Mouse (Mus musculus) frontal cortex, adult (tissue): Measurements from ENCODE around the gene Nkapd1.
"Not testable (repeated sequence)": the region's sequence is repeated elsewhere in the genome, so short reads cannot be mapped to it uniquely, and the experiment has no call there.

Source experiments
- ATAC-seq: cut with Nextera tagmentation; 2 replicates; pipeline ENCODE4 v1.9.2; 2017; ENCODE audit warnings: mild to moderate bottlenecking, moderate library complexity, mixed read lengths; ENCODE audit not compliant: low TSS enrichment

Nkapd1 gene

DNA sequence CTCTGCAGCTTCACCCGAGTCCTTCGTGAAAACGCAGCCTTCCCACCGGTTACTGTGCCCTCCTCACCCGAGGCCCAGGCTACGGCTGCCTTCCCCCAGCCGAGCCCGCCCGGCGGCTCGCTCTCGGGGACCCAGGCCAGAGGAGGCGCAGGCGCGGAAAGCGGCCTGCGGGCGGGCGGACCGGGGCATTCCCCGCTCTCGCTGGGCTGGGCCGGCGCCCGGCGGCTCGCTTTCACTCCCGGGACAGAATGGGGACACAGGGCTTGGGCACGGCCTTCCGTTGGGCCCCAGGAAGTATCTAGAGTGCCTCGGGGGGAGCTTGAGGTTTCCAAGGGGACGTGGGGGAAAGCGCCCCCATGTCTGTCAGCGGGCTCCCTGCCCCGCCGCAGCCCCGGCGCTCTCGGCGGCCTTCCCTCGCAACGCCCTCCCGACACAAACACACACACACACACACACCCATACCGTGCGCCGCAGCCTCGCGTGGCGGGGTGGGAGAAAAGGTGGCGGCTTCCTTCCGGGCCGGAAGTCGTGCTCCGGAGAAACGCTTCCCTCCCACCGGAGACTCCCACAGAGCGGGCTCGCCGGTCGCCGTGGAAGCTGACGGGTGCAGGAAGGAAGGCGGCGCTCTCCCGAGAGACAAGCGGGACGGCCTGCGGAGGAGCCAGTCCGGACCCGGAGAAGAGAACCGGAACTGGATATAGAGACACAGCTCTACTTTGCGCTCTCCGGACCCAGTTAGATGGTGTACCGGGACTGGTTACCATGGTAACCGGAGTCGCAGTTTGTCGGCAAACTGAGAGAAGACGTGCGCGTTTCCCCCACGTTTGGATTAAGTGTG, at the start of gene Nkapd1, which contains the start of gene Pih1d2:
TSS of gene Nkapd1 (minus strand) at position 699 of the 838 bp plus-strand sequence.
TSS of gene Pih1d2 (plus strand) at position 556 of the 838 bp plus-strand sequence.
- ATAC-seq: peak; percentile 87

GRCm38 (mm10) chr9:50666442-50666841, 49.2 kb upstream of the Nkapd1 start:
- ATAC-seq: no peak

DNA sequence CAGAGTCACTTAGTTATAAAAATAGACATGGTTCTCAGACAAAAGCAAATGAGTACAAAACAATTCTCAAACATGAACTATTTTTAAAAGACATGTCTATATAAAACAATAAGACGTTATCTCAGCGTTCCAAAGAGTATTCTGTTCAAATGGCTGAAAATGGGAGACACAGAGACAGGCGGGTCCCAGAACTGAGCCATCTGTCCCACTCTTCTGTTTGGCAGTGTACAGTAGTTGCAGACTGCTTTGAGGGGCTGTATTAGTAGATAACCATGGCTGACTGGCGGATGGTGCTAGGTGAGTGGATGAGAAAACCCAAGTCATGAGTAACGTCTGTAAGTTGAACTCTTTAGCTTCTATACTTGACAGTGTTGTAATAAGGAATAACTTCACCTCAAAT, 47.6 kb upstream of the Nkapd1 start:
- ATAC-seq: no peak

DNA sequence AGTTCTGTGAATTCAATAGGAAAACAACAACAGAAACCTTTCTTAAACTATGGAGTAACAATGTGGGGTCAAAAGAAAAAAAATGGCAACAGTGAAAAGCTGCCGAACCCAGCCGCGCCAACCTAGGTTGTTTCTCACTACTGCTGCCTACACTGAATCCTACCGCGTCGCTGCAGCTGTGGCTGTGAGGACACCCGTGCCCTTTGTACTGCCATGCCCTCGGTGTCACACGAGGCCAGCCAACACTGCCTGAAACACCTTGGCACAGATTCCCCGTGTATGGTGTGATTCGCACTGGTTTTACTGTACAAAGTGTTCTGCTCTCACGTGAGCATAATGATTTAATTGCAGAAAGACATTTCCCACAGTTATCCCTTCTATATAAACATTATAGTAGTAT, 43.2 kb upstream of the Nkapd1 start:
- ATAC-seq: no peak

GRCm38 (mm10) chr9:50659392-50660217, 42.3 kb upstream of the Nkapd1 start, which contains the start of gene Dlat:
Gene Dlat (minus strand): TSS chr9:50659780.
- ATAC-seq: peak; percentile 85

DNA sequence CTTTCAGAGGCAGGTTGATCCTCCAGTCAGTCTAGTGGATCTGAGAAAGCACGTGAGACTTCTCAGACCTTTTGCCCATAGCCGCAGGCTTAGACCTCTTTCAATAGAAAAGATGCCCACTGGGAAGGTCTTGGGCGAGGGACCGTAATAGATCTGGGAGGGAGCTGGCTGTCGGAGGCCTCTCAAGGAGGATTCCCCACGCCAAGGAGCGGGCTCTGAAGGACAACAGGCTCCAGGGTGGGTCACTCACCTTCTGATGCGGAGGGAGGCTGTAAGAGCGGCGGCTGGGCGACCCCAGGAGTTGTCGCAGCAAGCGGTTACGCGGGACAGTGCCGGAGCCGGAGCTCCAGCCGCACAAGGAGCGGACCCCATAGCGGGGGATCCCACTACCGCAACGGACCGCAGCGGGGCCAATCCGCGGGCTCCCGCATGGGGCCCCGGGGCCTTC, 41.7 kb upstream of the Nkapd1 start:
- ATAC-seq: peak; percentile 29; the same call in 1 of the 2 replicates

DNA sequence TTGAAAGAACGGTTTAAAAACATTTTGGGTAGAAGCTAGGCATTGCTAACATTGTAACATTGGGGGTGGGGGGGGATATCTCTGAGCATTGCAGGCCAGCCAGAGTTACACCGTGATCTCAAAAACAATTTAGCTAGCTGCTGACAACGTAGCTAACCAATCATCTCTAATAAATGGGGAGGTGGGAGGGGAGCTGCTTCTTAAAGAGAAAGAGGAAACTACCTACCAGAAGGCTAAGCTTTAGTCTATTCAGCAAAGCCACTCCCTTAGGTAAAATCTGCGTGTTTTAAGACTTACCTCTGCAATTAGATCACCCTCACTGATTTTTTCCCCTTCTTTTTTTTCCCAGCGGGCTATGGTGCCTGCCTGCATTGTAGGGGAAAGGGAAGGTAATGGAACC, 41.1 kb upstream of the Nkapd1 start:
- ATAC-seq: no peak

GRCm38 (mm10) chr9:50650503-50650902, 33.2 kb upstream of the Nkapd1 start:
- no peak for ATAC-seq

- ATAC-seq: no peak
Measured at GRCm38 (mm10) chr9:50646826-50647370, 29.6 kb upstream of the Nkapd1 start.

GRCm38 (mm10) chr9:50634270-50634669, 17.0 kb upstream of the Nkapd1 start:
- ATAC-seq: no peak

DNA sequence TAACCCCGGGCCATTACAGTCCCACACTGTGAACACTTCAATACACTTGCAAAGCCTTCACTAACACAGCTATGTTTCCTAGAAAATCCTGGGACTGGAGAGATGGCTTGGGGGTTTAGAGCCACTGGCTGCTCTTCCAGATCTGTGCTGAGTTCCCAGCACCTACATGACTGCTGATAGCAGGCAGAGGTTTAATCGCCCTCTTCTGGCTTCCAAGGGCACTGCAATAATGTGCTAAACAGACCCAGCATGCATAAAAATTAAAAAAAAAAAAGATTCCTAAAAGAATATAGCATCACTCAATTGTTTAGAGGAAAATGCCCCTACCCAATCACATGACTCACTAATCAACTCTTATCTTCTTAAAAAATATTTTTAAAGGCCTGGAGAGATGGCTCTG, 15.8 kb upstream of the Nkapd1 start:
- no peak for ATAC-seq

DNA sequence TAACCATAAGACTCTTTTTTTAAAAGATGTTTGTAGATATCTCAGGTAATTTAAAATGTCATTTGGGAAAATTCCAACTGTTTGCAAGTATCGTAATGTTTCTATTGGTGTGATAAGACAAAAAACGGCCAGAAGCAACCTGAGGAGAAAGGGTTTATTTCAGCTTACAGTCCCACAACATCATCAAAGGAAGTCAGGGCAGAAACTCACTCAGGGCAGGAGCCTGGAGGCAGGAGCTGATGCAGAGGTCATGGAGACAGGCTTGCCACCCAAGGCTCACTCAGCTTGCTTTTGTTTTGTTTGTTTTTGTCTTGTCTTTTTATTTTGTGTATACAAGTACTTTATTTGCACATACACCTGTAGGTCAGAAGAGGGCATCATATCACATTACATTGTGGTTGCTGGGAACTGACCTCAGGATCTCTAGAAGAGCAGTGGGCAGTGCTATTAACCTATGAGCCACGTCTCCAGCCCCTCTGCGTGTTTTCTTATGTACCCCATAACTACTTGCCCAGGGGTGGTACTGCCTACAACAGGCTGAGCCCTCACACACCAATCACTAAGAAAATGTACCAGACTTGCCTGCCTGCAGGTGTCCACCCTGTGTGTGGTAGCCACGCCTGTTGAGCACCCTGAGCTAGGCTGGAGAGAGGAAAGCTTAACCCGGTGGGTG, 14.9 kb upstream of the Nkapd1 start:
- ATAC-seq: no peak

DNA sequence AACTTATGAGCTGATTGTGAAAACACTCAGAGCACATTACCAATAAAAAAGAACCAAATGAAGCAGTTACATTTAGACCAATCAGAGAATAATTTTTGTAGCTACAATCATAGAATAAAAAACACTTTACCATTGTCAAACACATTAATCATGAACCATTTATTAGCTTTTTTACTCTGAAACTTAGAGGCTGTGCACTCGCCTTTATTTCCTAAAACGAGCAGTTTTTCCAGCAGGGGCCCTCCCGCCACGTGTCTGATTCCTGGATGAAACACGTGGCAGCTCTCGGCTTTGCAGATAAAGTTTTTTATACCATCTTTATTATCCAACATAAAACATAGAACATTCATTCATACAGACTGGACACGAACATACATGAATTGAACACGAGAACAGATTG, 13.6 kb upstream of the Nkapd1 start:
- ATAC-seq: not testable (repeated sequence)

DNA sequence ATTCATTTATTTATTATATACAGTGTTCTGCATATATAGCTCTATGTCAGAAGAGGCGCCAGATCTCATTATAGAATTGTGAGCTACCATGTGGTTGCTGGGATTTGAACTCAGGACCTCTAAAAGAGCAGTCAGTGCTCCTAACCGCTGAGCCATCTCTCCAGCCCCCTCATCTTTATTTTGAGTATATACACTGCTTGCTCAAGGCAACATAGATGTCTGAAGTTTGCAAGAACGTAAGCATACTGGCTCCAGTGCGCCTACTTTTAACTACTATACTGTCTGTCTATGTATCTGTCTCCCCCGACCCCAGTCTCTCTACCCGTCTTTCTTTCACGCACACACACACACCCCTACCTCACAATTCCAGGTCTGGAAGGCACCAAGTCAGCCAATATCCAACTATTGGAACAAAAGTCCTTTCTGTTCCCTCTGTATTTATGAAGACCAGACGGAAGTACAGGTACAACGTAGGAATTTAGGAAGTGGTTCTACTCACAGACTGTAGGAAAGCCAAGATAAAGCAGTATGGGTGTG, 598 bp upstream of the Nkapd1 start:
- no peak for ATAC-seq

GRCm38 (mm10) chr9:50616161-50616560, 1.1 kb downstream of the Nkapd1 start:
- no peak for ATAC-seq

DNA sequence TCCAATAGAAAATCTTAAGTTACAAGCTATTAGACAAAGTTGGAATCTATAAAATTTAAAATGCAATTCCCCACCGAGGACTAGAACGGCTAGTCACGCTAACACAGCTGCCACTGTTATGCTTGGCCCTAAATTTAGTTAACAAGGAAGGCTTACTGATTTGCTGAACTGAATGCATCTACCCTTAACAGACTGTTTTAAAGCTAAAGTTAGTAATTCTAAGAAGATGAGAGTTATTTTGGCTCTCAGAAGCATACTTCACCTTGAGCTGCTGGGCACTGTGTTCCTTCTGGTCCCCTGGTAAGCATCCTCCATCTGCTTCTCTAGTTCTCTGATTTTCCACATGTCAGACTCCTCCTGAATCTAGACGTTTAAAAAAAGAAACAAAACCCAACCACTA, 5.1 kb downstream of the Nkapd1 start:
- ATAC-seq: peak; percentile 71

DNA sequence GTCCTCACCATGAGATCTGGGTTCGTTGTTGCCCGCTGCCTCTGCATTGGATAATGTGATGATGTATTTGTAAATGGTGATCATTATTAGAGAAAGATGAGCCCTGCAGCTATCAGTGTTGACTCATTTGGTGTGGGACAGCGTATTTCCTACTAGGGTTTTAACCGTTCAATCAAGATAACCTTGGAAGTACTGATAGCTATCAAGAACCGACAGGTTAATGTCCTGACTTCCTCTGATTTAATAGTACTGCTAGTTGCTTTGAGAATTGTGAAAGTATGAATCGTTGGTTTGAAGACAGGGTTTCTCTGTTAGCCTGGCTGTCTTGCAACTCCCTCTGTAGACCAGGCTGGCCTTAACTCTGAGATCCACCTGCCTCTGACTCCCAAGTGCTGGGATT, 12.9 kb downstream of the Nkapd1 start:
- ATAC-seq: no peak

DNA sequence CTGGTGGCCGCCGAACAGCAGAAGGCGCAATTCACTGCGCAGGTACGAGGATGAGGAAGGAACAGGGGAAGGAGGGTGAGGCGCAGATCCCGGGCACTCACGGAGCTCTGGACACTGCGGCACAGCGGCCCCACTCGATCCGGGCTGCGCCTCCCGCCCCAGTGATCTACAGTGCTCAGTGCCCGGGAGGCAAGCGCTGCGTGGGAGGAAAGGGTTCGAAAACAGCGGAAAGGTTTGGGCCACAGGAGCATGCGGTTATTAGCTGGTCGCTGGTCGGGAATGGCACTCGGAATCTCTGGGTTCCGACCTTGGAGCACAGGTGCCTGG, 13.3 kb downstream of the Nkapd1 start:
- ATAC-seq: peak; percentile 71

DNA sequence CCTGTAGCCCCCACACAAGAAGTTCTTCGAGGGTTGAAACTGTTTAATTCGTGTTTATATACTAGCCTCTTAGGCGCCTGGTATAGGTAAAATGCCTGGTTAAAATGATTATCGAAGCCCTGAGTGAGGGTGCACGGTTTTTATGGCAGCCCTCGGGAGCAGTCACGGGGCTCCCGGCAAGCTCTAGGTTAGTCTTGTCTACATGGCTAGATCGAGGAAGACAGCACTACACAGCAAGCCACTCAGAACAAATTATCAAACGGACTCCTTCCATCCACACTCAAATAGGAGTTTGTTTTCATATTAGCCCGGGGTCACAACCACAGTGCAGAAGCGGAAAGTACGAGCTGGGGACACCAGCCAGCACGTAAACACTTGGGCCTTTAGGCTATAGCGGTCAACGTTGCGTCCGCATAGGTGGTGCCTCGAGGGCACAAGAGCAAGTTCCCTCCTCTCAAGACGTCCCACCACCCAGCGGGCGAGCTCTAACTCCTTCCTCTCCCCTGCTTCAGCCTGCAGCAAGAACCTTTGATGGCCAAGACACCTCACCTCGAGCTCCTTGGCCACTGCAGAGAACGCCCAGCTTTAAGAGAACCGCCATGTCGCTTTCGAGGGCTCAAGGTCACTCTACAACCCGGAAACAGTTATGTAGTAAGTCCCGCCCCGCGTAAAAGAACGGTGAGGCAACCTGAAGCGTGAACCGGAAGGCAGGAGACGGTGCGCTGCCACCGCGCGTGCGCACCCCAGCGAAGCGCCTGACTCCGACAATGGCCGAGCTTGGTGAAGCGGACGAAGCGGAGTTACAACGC, 13.9 kb downstream of the Nkapd1 start, which contains the start of the genes Sdhd and Timm8b:
TSS of gene Sdhd (minus strand) at position 624 of the 809 bp plus-strand sequence.
TSS of gene Timm8b (plus strand) at position 722 of the 809 bp plus-strand sequence.
- ATAC-seq: peak; percentile 98

DNA sequence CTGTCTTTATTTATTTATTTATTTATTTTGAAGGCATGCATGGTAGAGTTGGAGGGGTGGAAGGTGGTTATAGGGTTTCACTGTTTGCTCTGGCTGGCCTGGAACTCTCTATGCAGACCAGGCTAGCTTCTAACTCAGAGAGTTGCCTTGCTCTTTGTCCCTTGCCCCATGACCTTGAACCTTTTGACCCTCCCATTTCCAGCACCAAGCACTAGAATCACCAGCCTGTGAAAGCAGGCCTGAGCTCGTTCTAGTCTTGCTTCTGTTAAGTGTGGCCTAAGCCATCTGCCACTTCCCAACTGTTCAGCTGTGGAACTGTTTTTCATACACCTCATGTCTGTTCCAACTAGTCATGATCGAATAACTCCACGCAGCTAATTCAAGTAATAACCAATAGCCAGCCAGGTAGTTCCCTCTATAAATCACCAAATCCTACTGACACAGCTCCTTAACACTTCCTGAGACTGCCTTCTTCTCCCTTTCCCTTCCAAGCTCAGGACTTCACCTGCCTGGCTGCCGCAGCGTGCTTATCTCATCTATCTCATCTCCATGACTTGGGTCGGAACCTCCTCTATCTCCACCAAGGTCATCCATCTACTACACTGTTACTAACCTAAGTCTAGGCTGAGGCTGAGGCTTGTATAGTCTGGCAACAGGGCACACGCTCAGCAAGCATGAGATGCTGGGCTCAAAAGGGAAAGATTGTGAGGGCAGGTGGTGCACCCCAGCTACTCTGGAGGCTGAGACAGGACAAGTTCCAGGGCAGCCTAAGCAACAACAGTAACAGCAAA, 15.0 kb downstream of the Nkapd1 start:
- no peak for ATAC-seq
